Mouse (Mus musculus) ovary, postnatal 14 days (tissue): Measurements from ENCODE around the gene Arnt2.

ENCODE experiments used
- DNase-seq: peaks from one replicate; pipeline ENCODE4 v3.0.0; 2022; ENCODE audit warnings: low spot score

Gene Arnt2

GRCm38 (mm10) chr7:84286526-84287225 lies 123.3 kb downstream of the Arnt2 start:
- DNase-seq = no peak

GRCm38 (mm10) chr7:84285790-84286189 lies 124.2 kb downstream of the Arnt2 start:
- DNase-seq = no peak

GRCm38 (mm10) chr7:84284974-84285373 lies 125.0 kb downstream of the Arnt2 start:
- no peak for DNase-seq

GRCm38 (mm10) chr7:84282231-84282630 lies 127.7 kb downstream of the Arnt2 start:
- no peak for DNase-seq

GRCm38 (mm10) chr7:84279231-84279630 lies 130.7 kb downstream of the Arnt2 start:
- no peak for DNase-seq

GRCm38 (mm10) chr7:84275312-84275711 lies 134.7 kb downstream of the Arnt2 start:
- no peak for DNase-seq

- DNase-seq = no peak
These were observed 136.0 kb downstream of the Arnt2 start for GRCm38 (mm10) chr7:84273930-84274329.

GRCm38 (mm10) chr7:84272206-84272818 lies 137.7 kb downstream of the Arnt2 start:
- DNase-seq = peak; percentile 64

- DNase-seq = no peak
These were observed 138.5 kb downstream of the Arnt2 start for GRCm38 (mm10) chr7:84271429-84271828.

- DNase-seq = no peak
These were observed 146.5 kb downstream of the Arnt2 start for GRCm38 (mm10) chr7:84263466-84263865.

- DNase-seq = no peak
These were observed 148.6 kb downstream of the Arnt2 start for GRCm38 (mm10) chr7:84261341-84261740.

- DNase-seq = no peak
These were observed 149.6 kb downstream of the Arnt2 start for GRCm38 (mm10) chr7:84260401-84260800.

GRCm38 (mm10) chr7:84259309-84259985 lies 150.5 kb downstream of the Arnt2 start:
- DNase-seq = no peak

- DNase-seq = no peak
These were observed 153.3 kb downstream of the Arnt2 start for GRCm38 (mm10) chr7:84256661-84257060.

- no peak for DNase-seq
These were observed 153.7 kb downstream of the Arnt2 start for GRCm38 (mm10) chr7:84256245-84256644.

GRCm38 (mm10) chr7:84254916-84255315 lies 155.1 kb downstream of the Arnt2 start:
- DNase-seq = no peak

GRCm38 (mm10) chr7:84254311-84254710 lies 155.7 kb downstream of the Arnt2 start:
- DNase-seq = no peak

GRCm38 (mm10) chr7:84251667-84252066 lies 158.3 kb downstream of the Arnt2 start:
- DNase-seq = no peak

- no peak for DNase-seq
These were observed 159.2 kb downstream of the Arnt2 start for GRCm38 (mm10) chr7:84250736-84251135.

GRCm38 (mm10) chr7:84249951-84250350 lies 160.0 kb downstream of the Arnt2 start:
- no peak for DNase-seq

GRCm38 (mm10) chr7:84249381-84249780 lies 160.6 kb downstream of the Arnt2 start:
- DNase-seq = no peak

- no peak for DNase-seq
These were observed 161.9 kb downstream of the Arnt2 start for GRCm38 (mm10) chr7:84247960-84248665.

- DNase-seq = no peak
These were observed 163.1 kb downstream of the Arnt2 start for GRCm38 (mm10) chr7:84246878-84247277.
